Mouse (Mus musculus) spleen, postnatal 0 days (tissue): Measurements from ENCODE around the gene Pcolce. TPM values are rescaled to one million over a fixed set of nuclear protein-coding genes. Genes with fewer than 3 reads are reported as not detected.

Experiments
- polyA plus RNA-seq: library from polyadenylated mRNA; unstranded; fragments of >200 nt; fragmentation: Nextera tagmentation; extraction: Ambion mirVana; gene quantifications from 2 replicates; pipeline ENCODE4 v1.2.1, GENCODE M21; 2015

Pcolce gene
- 61.6 and 75.4 TPM in 2 replicates for polyA plus RNA-seq

GRCm38 (mm10) chr5:137613550-137613949 is at the start of gene Pcolce:
Gene Pcolce, minus strand, starts transcription at chr5:137613784.

GRCm38 (mm10) chr5:137645652-137646091 is 32.1 kb upstream of the Pcolce start, which contains the start of gene Irs3:
Gene Irs3, minus strand, starts transcription at chr5:137645714.

GRCm38 (mm10) chr5:137641054-137641453 is 27.5 kb upstream of the Pcolce start, which contains the start of gene Sap25:
Gene Sap25, plus strand, starts transcription at chr5:137641334.

GRCm38 (mm10) chr5:137628498-137629305 is 15.1 kb upstream of the Pcolce start, which contains the start of the genes Fbxo24, Lrch4 and Gm20605:
Gene Fbxo24, minus strand, starts transcription at chr5:137629002.
Gene Lrch4, plus strand, starts transcription at chr5:137629121.
Gene Gm20605, plus strand, starts transcription at chr5:137629175.

GRCm38 (mm10) chr5:137600619-137601364 is 12.8 kb downstream of the Pcolce start, which contains the start of gene Mospd3:
Gene Mospd3, minus strand, starts transcription at chr5:137601058.

GRCm38 (mm10) chr5:137569665-137570064 is 43.9 kb downstream of the Pcolce start, which contains the start of gene Tfr2:
Gene Tfr2, plus strand, starts transcription at chr5:137569840.

Other genes with a start within 250 kb of the Pcolce start
- 0.06 and 0.15 TPM in 2 replicates for gene Zan, start 136.7 kb downstream of the Pcolce start, polyA plus RNA-seq
- 44.1 and 45.5 TPM in 2 replicates for gene Pop7, start 111.3 kb downstream of the Pcolce start, polyA plus RNA-seq
- 9.3 and 10.5 TPM in 2 replicates for gene Gigyf1, start 95.2 kb downstream of the Pcolce start, polyA plus RNA-seq
- gene Epo, start 80.5 kb downstream of the Pcolce start, polyA plus RNA-seq, result not detected in 2 replicates
- gene Gnb2, start 80.3 kb downstream of the Pcolce start, polyA plus RNA-seq, result 296 and 329 TPM in 2 replicates
- not detected in 2 replicates for gene Actl6b, start 60.3 kb downstream of the Pcolce start, polyA plus RNA-seq
- 43.2 and 45.5 TPM in 2 replicates for gene Tfr2, start 43.9 kb downstream of the Pcolce start, polyA plus RNA-seq
- gene Mospd3, start 12.7 kb downstream of the Pcolce start, polyA plus RNA-seq, result 55.8 TPM in 2 replicates
- 0.10 TPM in 1 of 2 replicates, not detected in the other for gene Fbxo24, start 15.2 kb upstream of the Pcolce start, polyA plus RNA-seq
- gene Lrch4, start 15.3 kb upstream of the Pcolce start, polyA plus RNA-seq, result 41.9 and 54.3 TPM in 2 replicates
- gene Gm20605, start 15.4 kb upstream of the Pcolce start, polyA plus RNA-seq, result 9.0 and 10.1 TPM in 2 replicates
- 16.9 and 18.4 TPM in 2 replicates for gene Sap25, start 27.6 kb upstream of the Pcolce start, polyA plus RNA-seq
- gene Irs3, start 31.9 kb upstream of the Pcolce start, polyA plus RNA-seq, result 0.05 and 0.12 TPM in 2 replicates
- gene Agfg2, start 70.9 kb upstream of the Pcolce start, polyA plus RNA-seq, result 36.8 and 43.3 TPM in 2 replicates
- 0.24 and 0.30 TPM in 2 replicates for gene Nyap1, start 127.8 kb upstream of the Pcolce start, polyA plus RNA-seq
- 114 and 132 TPM in 2 replicates for gene Tsc22d4, start 131.9 kb upstream of the Pcolce start, polyA plus RNA-seq
- 28.5 and 28.7 TPM in 2 replicates for gene Ppp1r35, start 165.1 kb upstream of the Pcolce start, polyA plus RNA-seq
- gene Mepce, start 173.9 kb upstream of the Pcolce start, polyA plus RNA-seq, result 8.4 and 9.4 TPM in 2 replicates
- gene Zcwpw1, start 174.0 kb upstream of the Pcolce start, polyA plus RNA-seq, result 5.6 and 7.4 TPM in 2 replicates
- 16.8 and 27.1 TPM in 2 replicates for gene Pilra, start 222.5 kb upstream of the Pcolce start, polyA plus RNA-seq
- gene Pilrb1, start 244.3 kb upstream of the Pcolce start, polyA plus RNA-seq, result 17.8 and 27.4 TPM in 2 replicates